Mouse (Mus musculus) left cerebral cortex, postnatal 36 days (tissue): Measurements from ENCODE around the gene Calm3. TPM values are rescaled to one million over a fixed set of nuclear protein-coding genes. Genes with fewer than 3 reads are reported as not detected.

ENCODE experiments used
- DNase-seq, 2 experiments: peaks; one replicate each; pipeline ENCODE4 v3.0.0; 2021 to 2022; ENCODE audit warnings: low spot score in 2 of 2, mixed read lengths in 1 of 2
- intact Hi-C: fragments of 180-260 bp; cut with DNase I; formaldehyde crosslinking; loops from one replicate; pipeline ENCODE4 v1.15.1; 2025
- total RNA-seq, 2 experiments: library from RNA; stranded (reverse); gene quantifications; 2 replicates each; pipeline ENCODE4 v1.2.3; 2021

Gene Calm3
- total RNA-seq, 2 experiments from 2014 or later, result 1,705 to 2,029 TPM

DNA sequence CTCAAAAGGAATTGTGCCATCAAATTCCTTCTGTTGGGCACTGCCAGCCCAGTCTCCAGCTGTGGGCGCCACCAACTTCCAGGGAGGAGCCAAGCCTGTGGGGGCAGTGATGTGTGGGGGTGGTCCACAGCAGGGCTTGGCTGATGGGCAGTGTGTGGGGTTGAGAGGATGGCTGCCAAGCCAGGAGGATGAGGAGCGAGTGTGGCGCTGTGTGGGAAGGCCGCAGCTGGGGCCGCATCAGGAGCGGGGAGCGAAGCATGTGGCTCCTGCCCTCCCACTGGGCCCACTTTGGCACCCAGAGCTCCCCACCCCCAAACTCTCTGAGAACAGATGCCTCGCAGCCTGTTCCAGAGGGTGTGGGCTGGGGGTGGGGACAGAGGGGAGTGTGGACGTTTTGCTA lies 5.9 kb downstream of the Calm3 start:
- intact Hi-C loops, result no loop called here
- DNase-seq, result peak; percentile 78 to 87

DNA sequence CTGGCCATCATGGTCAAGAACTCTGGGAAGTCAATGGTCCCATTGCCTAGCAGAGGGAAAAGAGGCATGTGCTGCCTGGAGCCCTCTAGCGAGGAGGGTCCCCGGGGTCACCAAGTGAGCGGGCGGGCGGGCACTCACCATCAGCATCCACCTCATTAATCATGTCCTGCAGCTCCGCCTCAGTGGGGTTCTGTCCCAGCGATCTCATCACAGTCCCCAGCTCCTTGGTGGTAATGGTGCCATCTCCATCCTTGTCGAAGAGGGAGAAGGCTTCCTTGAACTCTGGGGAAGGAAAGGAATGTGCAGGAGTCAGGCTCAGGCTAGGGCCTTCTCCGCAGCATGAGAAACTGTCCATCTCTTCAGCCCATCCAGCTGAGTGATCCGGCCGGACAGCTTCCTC lies 6.5 kb downstream of the Calm3 start:
- intact Hi-C loops, result no loop called here

DNA sequence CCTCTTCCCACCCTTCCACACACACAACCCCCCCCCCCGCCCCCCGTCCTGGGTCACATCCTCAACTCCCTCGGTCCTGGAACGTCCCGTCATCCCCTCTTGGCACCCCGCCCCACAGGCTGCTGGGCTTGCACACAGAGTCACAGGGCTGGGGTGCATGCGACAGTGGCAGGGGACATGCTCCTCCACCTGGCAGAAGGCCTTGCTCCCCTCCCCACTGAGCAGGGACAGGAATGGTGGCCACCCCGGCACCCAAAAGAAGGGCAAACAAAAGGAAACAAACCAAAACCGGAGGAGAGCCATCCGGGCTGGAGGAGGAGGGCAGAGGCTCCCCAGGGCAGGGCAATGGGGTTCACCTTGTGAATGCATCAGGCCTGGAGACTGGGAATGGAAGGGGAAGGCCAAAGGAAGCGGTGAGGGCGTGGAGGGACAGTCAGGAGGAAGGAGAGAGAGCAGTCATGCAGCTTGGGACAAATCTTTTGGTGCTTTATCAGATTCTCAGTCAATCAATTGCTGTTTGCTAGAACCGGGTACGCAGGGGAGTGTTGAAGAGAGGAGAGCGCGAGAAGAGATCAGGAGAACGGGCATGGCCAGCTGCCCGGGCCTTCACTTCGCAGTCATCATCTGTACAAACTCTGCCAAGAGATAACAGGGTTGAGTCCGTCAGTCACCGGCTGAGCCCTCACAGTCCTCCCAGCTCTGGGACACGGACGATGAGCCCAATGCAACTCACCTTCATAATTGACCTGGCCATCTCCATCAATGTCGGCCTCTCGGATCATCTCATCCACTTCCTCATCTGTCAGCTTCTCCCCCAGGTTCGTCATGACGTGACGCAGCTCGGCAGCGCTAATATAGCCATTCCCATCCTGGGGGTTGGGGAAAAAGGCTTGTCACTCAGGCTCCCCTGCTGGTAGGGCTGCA lies 7.3 kb downstream of the Calm3 start:
- no peak for DNase-seq
- intact Hi-C loops, result no loop called here

More for the DNA sequence above, 6.5 kb downstream of the Calm3 start:
- DNase-seq, result no peak

DNA sequence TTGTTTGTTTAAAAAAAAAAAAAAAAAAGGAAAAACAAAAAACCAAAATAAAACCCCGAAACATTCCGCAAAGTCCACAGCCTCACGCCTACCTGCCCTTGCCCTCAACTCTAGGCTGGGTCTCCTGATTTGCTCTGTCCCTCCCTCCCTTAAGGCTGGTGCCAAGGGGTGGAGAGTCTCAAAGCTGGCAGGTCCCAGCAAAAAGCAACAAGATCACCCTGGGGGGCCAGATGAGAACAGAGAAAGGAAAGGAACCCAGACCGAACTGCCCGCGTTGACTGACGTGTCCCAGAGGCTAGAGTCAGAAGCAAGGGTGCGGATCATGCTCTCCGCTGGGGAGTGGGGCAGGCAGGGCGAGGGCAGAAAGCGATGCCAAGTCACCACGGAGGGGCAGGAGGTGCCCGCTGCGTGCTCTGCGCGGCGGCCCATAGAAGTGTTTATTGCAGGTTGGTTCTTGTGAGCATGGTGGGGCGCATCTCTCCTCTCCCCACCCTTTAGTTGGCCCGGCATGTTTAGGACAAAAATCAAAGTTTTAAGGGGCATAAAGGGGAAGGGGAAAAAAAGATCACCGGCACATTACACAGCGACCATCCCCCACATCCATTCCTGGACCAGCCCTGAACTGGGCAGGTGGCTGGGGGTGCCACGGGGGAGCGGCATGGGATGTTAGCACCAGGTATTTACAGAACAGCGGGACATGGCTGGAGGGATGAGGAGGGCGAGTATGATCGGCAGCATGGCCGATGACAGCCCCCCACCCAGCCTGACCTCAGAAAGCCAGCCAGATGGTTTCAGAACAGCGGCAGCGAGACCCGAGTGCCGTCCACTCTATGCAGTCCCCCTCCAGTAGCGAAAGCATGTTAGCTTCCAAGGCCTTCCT lies 8.2 kb downstream of the Calm3 start:
- DNase-seq, result no peak
- intact Hi-C loops, result no loop called here

DNA sequence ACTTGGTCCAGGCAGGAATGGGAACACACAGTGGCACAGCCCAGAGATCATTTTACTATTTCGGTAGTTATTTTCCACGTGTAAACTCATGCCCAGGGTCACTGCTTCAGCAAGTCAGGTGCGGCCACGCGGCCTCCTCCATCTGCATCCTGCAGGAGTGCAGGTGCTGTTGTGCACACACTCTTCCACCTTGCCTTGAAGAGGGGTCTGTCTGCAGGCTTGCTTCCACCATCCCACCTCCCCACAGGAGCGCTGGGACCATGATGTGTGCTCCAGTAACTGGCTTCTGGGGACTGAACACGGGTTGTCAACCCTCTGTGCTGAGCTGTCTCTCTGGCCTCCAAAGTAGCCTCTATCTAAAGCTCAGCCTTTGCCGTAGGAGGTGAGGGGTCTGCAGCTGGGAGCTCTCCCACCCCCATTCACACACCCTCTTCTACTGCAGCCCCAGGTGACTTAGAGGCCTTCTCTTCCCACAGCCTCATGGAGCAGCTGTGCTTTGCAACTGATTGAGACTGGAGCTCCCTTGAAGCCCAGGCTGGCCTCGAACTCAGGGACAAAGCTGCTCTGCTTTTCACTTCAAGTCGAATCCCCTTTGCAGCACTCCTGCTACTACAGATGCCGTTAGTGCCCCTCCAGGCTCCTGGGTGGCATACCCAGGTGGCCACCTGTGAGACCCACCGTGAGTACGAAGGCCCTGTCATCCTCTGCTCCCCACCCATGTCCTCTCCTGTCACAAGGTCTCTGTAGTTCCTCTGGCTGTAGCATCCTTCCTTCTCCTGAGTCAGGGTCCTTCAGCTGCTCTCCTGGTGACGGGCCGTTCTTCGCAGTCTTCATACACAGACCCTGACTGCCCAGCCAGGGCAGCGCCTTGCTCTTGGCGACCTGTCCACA lies 9.2 kb downstream of the Calm3 start:
- DNase-seq, result no peak
- intact Hi-C loops, result no loop called here

DNA sequence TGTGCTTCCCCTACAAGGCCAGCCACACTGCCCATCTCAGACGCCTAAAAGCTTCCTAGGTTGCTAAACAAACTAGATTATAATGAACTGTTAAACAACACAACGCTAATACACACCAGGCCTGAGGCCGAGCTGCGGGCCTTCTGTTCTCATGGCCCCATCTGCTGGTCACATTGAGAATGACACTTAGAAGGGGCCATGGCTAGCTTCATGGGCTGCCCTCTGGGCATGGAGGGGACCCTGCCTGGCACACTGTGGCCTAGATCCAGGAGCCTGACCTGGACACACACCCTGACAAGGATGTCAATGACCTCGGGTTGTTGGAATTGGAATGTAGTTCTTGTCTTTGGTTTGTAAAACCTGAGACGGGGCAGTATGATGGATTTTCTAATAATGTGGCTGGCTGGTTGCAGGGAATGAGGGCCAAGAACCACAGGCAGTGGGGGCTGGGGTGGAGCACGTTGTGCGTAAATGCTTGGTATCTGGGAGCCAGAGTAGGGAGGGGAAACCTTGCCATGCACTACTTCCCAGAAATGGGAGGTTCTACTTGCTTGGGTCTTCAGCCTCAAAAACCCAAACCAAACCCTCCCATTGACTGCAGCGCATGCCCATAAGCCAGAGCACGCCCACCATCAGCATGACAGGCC lies 10.0 kb downstream of the Calm3 start:
- intact Hi-C loops, result loop anchor here (1.0 kb wide), 1 partner anchor 19 kb away; no protein-coding TSS in a partner anchor
- DNase-seq, result peak in 1 of 2 experiments; percentile 71

DNA sequence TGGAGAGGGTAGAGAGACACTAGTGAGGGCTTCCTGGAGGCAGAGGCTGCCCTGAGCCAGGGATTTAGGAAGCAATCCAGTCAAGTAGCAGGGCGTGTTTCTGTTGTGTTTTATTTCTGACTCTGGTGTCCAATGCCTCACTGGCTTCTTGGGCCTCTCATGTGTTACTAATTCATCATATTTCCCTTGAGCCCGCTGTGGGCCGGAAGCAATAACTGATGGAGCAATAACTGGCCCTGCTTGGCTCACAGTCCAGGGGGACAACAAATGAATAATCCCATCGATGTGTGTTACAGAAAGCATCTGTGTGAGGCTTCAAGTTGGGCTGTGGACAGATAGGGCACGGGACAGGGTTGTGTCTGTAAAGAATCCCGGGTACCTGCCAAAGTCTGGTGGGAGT lies 11.6 kb downstream of the Calm3 start:
- intact Hi-C loops, result no loop called here
- DNase-seq, result no peak

DNA sequence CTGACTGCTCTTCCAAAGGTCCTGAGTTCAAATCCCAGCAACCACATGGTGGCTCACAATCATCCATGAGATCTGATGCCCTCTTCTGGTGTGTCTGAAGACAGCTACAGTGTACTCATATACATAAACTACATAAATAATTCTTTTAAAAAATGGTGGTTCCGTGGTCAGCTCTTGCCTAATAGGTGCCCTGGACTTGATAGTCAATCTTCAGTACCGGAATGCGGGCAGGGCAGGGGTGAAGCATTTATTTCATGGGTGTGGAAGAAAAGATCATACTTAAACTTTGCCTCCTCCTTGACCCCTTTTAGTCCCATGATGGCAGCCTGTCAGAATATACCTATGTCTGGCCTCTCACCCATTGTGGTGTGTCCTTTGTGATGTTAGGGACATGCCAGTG lies 12.0 kb downstream of the Calm3 start:
- intact Hi-C loops, result no loop called here
- DNase-seq, result no peak

DNA sequence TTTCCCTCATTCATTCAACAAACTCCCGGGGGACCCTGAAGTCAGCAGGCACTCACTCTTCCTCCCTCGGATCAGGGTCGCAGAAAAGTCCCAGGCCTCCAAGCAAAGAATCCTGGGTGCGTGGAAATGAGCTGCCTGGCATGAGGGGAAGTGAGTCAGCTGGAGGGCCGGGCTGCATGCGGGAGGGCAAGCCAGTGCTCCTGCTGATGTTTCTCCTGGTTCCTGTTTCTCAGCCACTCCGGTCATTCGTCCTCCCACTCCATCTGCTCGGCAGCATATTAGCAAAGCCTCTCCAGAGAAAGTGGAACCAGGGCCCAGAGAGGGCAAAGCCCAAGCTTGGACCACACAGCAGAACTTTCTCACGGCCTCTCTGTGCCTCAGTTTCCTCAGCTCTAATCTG lies 14.0 kb downstream of the Calm3 start:
- DNase-seq, result no peak
- intact Hi-C loops, result no loop called here

DNA sequence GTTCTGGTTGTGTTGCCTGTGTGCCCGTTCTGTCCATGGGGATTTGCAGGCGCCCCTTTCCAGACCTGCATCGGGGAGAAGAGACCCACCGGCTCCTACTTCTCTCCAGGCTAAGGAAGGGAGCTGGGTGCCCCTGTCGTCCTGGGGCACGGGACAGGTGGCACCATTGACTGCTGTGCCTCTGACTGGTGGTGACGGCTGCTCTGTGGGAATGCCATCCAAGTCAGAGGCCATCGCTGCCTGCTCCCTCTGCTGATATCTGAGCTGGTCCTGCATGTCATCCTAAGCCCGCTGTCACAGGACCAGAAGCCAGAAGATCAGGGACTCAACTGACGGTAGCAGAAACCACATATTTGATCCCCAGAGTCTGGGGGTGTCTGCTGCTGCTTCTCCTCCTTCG lies 15.1 kb downstream of the Calm3 start:
- DNase-seq, result no peak
- intact Hi-C loops, result no loop called here

DNA sequence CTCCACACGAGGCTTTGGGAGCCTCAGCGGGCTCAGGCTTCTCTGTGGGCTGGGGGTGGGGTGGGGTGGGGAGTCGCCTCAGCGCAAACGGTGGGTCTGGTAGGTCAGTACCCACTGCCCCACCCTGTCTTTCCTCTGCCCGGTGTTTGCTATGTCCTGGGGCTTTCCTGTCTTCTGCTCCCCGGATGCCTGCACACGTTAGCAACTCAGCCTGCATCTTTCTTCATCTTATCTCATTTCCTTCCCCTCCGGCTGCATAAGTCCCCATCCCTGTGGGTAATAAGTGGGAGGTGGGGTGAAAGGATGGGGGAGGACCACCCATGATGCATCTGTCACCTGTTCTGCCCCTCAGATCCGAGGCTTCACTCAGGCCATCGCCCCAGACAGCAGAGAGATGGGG lies 15.5 kb downstream of the Calm3 start:
- no peak for DNase-seq
- intact Hi-C loops, result no loop called here

DNA sequence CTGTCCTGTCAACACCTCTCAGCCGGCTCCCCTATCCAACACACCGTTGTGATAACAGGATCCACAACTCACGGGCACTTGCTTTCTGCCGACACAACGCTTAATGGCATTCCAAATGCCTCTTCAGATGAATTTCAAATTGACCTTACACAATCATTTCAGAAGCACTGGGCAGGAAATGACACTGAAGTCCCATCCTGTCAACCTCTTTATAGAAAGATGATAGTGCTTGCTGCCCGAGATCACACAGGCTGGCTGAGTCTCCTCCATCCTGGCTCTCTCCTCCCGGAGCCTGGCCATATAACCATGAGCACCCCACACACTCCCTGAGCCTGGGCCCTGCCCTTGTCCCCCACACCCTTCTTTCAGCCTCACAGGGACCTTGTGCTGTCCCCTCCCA lies 16.1 kb downstream of the Calm3 start:
- intact Hi-C loops, result no loop called here
- DNase-seq, result no peak

DNA sequence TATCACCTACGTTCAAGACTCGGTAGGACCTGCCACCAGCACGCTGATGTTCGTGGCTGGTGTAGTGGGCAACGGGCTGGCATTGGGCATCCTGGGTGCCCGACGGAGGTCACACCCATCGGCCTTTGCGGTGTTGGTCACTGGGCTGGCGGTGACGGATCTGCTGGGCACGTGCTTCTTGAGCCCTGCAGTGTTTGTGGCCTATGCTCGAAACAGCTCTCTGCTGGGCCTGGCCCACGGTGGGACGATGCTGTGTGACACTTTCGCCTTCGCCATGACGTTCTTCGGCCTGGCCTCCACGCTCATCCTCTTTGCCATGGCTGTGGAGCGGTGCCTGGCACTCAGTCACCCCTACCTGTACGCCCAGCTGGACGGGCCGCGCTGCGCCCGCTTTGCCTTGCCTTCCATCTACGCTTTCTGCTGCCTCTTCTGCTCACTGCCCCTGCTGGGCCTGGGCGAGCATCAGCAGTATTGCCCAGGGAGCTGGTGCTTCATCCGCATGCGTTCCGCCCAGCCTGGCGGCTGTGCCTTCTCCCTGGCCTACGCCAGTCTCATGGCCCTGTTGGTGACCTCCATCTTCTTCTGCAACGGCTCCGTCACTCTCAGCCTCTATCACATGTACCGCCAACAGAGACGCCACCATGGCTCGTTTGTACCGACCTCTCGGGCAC lies 16.9 kb downstream of the Calm3 start:
- intact Hi-C loops, result no loop called here
- no peak for DNase-seq

DNA sequence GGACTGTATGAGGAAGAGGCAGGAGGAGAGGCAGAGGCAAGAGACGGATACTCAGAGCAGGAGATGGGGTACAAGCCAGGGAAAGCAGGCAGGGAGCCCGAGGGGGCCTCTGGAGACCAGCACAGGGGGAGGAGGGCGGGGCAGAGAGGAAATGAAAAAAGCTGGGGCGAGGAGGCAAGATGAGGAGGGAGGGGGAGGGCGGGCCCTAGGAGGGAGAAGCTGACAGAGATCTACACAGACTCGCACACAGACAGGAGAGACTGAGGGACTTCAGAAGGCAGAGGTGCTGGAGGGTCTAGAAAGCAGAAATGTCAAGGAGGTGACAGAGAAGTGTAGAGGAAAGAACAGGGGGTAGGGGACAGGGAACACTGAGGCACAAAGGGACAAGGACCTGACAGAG lies 17.6 kb downstream of the Calm3 start, which contains the start of gene Ptgir:
Gene Ptgir (plus strand): TSS at position 210 of the 400 bp plus-strand sequence.
- intact Hi-C loops, result no loop called here
- no peak for DNase-seq

DNA sequence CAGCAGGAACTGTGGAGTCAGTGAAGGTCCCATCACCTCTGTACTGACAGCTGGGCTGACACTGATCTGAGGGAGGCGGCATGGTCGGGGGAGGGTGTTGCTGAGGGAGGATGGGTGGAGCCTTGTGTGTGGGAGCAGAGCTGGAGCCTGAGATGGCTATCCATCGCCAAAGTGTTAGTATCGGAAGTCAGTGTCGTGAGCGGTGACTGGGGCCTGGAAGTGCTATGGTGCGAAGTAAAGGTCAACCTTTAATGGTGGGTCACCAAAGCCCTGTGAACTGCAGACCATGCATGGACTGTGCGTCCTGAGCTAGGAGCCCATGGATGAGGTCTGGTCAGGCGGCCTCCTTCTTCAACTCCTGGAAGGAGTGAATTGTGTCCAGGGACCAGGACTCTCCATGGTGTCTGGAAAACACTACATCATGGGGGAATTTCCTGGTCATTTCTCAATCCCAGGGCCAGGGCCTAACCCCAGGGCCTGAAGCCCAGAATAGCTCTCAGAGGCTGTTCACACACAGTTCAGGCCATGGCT lies 18.4 kb downstream of the Calm3 start:
- intact Hi-C loops, result no loop called here
- no peak for DNase-seq

DNA sequence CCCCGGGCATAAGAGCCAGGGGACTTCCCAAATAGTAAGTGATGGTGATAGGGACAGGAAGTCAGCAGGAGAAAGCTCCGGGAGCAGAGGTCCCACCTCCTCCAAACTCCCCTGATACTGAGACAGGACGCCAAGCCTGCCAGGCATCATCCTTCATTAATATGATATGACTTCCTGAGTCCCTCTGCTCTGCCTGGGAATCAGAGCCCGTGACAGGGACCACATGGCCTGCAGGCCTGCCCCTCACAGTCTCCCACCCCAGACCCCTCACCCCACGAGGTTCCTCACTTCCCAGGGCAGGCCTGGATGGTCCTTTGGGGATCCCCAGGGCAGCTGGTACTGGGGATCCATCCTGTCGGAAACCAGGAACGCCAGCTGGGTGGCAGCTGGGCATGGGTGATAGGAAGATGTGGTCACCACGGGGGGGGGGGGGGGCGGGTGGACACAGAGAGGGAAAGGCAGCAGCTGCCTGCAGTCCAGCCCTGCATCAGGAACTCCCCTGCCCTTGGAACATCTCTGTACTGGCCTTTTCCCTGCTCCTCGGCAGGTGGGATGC lies 19.7 kb downstream of the Calm3 start:
- DNase-seq, result no peak
- intact Hi-C loops, result no loop called here

DNA sequence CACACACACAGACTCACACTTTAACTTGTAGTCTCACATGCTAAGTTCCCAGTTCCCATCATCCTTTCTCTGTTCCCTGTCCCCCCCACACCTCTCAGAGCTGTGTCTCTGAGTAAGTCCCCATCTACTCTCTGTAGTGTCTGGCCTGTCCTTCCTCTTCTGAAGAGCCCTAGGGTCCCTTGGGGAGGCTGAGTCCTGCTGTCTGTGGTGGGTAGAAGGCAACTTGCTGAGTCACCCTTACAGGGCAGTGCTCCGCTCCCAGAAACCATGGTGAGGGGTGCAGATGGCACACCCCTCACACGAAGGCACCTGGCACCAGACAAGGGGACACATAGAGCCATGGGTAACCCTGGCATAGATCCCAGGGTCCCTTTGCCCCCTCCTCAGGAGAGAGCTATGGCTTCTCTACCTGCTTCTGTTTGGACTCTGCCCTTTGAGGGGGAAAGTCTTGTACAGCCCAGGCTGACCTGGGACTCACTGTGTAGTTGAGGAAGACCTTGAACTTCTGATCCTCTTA lies 20.4 kb downstream of the Calm3 start:
- intact Hi-C loops, result no loop called here
- DNase-seq, result no peak

DNA sequence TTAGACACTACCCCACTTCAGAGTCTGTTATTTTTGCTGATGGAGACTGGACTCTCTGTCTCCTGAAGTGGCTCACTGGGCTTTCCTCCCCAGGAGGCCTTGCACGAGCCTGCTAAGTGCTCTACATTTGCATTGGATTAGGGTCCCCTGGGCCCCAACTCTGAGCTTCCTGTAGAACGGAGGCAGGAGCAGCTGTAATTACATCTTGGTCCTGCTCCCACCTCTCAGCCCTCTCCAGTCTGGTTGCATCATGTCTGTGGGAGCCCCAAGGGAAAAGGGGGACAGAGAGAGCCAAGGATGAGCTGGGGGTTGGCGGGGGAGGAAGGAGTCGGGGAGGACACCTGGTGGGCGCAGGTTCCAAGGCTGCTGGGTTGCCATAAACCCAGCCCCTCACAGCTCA lies 23.4 kb downstream of the Calm3 start:
- intact Hi-C loops, result no loop called here
- DNase-seq, result no peak
